8 mouse cellular contexts compared by ENCODE assay signal in the genomic region with DNA sequence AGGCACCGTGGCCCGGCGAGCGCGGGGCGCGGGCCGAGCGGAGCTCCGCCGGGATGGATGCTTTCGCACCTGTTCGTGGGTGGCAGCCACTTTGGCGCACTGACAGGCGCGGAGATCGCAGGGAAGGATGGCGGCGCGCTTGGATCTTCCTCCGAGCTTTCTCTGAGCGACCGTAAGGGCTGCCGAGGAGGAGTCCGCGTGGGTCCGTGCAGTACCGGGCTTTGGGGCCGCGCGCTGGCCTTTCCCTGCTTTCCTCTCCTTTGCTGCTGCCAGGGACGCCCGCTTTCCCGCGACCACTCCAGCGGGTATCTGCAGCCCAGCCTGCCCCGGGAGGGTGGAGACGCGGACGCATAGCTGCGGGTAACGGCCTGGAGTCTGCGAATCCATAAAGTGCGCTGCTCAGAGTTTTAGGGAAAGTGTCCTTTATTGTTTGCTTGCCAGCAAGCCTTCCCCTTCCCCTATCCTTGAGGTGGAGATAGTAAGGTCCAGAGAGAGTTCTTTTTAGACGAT. TPM values are rescaled to one million over a fixed set of nuclear protein-coding genes. Genes with fewer than 3 reads are reported as not detected.
DNase-seq lines count a peak whose midpoint lies in the region; ATAC-seq and TF ChIP-seq lines count a peak whose summit lies in the region.

No protein-coding gene starts in this region.

- DNase-seq in kidney, adult 2 months = no peak
- DNase-seq in kidney, adult 18-20 months = no peak
- DNase-seq in limb, embryonic 10.5 days (ENCODE audit: low spot score) = peak; percentile 64
- DNase-seq in frontal cortex, postnatal 25 days (ENCODE audit: low spot score in 2 of 2) = no peak
- no peak for DNase-seq in right cerebral cortex, adult 18-20 months

- WGBS in kidney, adult 2 months = under 1% methylated on average over 45 of the region's 45 CpGs
- WGBS in embryonic facial prominence, embryonic 12.5 days = under 1% methylated on average over 45 of the region's 45 CpGs
- under 1% methylated on average over 45 of the region's 45 CpGs for WGBS in limb, embryonic 10.5 days
- under 1% methylated on average over 41 of the region's 45 CpGs for WGBS in midbrain, embryonic 16.5 days

- H3K4me2 ChIP-seq in embryonic facial prominence, embryonic 12.5 days (replicated peaks) = peak overlapping the region; percentile 76
- H3K4me2 ChIP-seq in midbrain, embryonic 16.5 days (ENCODE audit: low read length) = peak overlapping the region; percentile 97

- peak overlapping the region; percentile 54; the same call in 1 of the 2 replicates for H3K27ac ChIP-seq in kidney, adult 2 months (ENCODE audit: insufficient read depth, low read depth, low read length)
- no peak overlapping the region for H3K27ac ChIP-seq in ES-Bruce4 (ENCODE audit: insufficient read depth, low read length)
- peak overlapping the region; percentile 78 for H3K27ac ChIP-seq in embryonic facial prominence, embryonic 12.5 days
- H3K27ac ChIP-seq in limb, embryonic 10.5 days = peak overlapping the region; percentile 95
- peak overlapping the region; percentile 95 for H3K27ac ChIP-seq in midbrain, embryonic 16.5 days (ENCODE audit: low read length)

- peak overlapping the region; percentile 58 for H3K9ac ChIP-seq in ES-Bruce4 (ENCODE audit: low read depth, poor library complexity, severe bottlenecking)
- peak overlapping the region; percentile 74 for H3K9ac ChIP-seq in embryonic facial prominence, embryonic 12.5 days
- peak overlapping the region; percentile 90 for H3K9ac ChIP-seq in midbrain, embryonic 16.5 days (ENCODE audit: low read depth, low read length)

- TF ChIP-seq EP300 in ES-Bruce4 (IDR thresholded peaks at IDR 0.05; ENCODE audit: insufficient read depth, low read depth, low read length) = no peak

- H3K27me3 ChIP-seq in kidney, adult 2 months (replicated peaks; ENCODE audit: control insufficient read depth, insufficient read depth, low read length) = no peaks in the 10 kb centered on the region
- no peaks in the 10 kb centered on the region for H3K27me3 ChIP-seq in ES-Bruce4 (ENCODE audit: control insufficient read depth, insufficient read depth, low read length, poor library complexity, severe bottlenecking)
- no peaks in the 10 kb centered on the region for H3K27me3 ChIP-seq in embryonic facial prominence, embryonic 12.5 days
- H3K27me3 ChIP-seq in limb, embryonic 10.5 days (ENCODE audit: low read depth, poor library complexity, severe bottlenecking) = no peaks in the 10 kb centered on the region
- no peaks in the 10 kb centered on the region for H3K27me3 ChIP-seq in midbrain, embryonic 16.5 days (ENCODE audit: control insufficient read depth, insufficient read depth, low read depth, low read length)

- H3K4me3 ChIP-seq in kidney, adult 2 months (ENCODE audit: insufficient read depth, low read depth, low read length) = peak overlapping the region; percentile 92
- peak overlapping the region; percentile 79 for H3K4me3 ChIP-seq in ES-Bruce4 (ENCODE audit: low read depth, low read length)
- peak overlapping the region; percentile 72 for H3K4me3 ChIP-seq in embryonic facial prominence, embryonic 12.5 days
- peak overlapping the region; percentile 98 for H3K4me3 ChIP-seq in limb, embryonic 10.5 days
- H3K4me3 ChIP-seq in midbrain, embryonic 16.5 days (ENCODE audit: low read depth, low read length) = peak overlapping the region; percentile 96

- H3K9me3 ChIP-seq in ES-Bruce4 (replicated peaks; ENCODE audit: control insufficient read depth, insufficient read depth, low read length, poor library complexity, severe bottlenecking) = no peaks in the 10 kb centered on the region
- H3K9me3 ChIP-seq in embryonic facial prominence, embryonic 12.5 days = no peaks in the 10 kb centered on the region
- H3K9me3 ChIP-seq in limb, embryonic 10.5 days (replicated peaks) = no peaks in the 10 kb centered on the region
- H3K9me3 ChIP-seq in midbrain, embryonic 16.5 days (replicated peaks; ENCODE audit: control insufficient read depth, low read length, poor library complexity, severe bottlenecking) = no peaks in the 10 kb centered on the region

- ATAC-seq in embryonic facial prominence, embryonic 12.5 days (ENCODE audit: insufficient number of reproducible peaks, insufficient read depth, low FRiP score, low TSS enrichment) = peak; percentile 50
- peak; percentile 77 for ATAC-seq in midbrain, embryonic 16.5 days

- no peaks in the 10 kb centered on the region for H3K36me3 ChIP-seq in kidney, adult 2 months (ENCODE audit: control insufficient read depth, insufficient read depth, low read length)
- no peaks in the 10 kb centered on the region for H3K36me3 ChIP-seq in ES-Bruce4 (ENCODE audit: control insufficient read depth, insufficient read depth, low read length, poor library complexity, severe bottlenecking)
- no peaks in the 10 kb centered on the region for H3K36me3 ChIP-seq in embryonic facial prominence, embryonic 12.5 days
- H3K36me3 ChIP-seq in limb, embryonic 10.5 days = peaks cover 6% of the 10 kb centered on the region; the same call in 1 of the 2 replicates
- no peaks in the 10 kb centered on the region for H3K36me3 ChIP-seq in midbrain, embryonic 16.5 days (ENCODE audit: control insufficient read depth, insufficient read depth, low read length)

- no peak for TF ChIP-seq CTCF in kidney, adult 2 months (conservative IDR thresholded peaks at IDR 0.05; ENCODE audit: insufficient read depth, insufficient read length, low read depth, low read length)
- no peak for TF ChIP-seq CTCF in ES-Bruce4 (IDR thresholded peaks at IDR 0.05; ENCODE audit: low read depth, low read length)

- H3K4me1 ChIP-seq in kidney, adult 2 months (ENCODE audit: control insufficient read depth, insufficient read depth, low read length) = peaks cover 3% of the 10 kb centered on the region; the same call in 1 of the 2 replicates
- H3K4me1 ChIP-seq in ES-Bruce4 (ENCODE audit: control insufficient read depth, insufficient read depth, low read length) = no peaks in the 10 kb centered on the region
- H3K4me1 ChIP-seq in embryonic facial prominence, embryonic 12.5 days = peaks cover 22% of the 10 kb centered on the region; the same call in 1 of the 2 replicates
- H3K4me1 ChIP-seq in limb, embryonic 10.5 days = peaks cover 30% of the 10 kb centered on the region
- peaks cover 17% of the 10 kb centered on the region for H3K4me1 ChIP-seq in midbrain, embryonic 16.5 days (ENCODE audit: control insufficient read depth, insufficient read depth, low read length)

- TF ChIP-seq POLR2A in kidney, adult 2 months (IDR thresholded peaks at IDR 0.05; ENCODE audit: low read depth, low read length) = no peak
- TF ChIP-seq POLR2A in ES-Bruce4 (IDR thresholded peaks at IDR 0.05; ENCODE audit: insufficient read depth, low read length) = no peak

RNA-seq across cellular contexts. Expression of a gene that starts 0.5 kb away (rescaled TPM):
- 67.2 and 70.0 TPM in 2 replicates for polyA plus RNA-seq in kidney, adult 2 months (2012; rRNA removed)
- 113 and 115 TPM in 2 replicates for polyA plus RNA-seq in ES-Bruce4 (2011; ENCODE audit: insufficient read depth, insufficient read length, low read depth, missing spikeins)
- polyA plus RNA-seq in embryonic facial prominence, embryonic 12.5 days (2016; fragmentation: Nextera tagmentation; extraction: Ambion mirVana) = 74.7 and 76.7 TPM in 2 replicates
- polyA plus RNA-seq in limb, embryonic 10.5 days (2016; fragmentation: Nextera tagmentation; extraction: Ambion mirVana) = 91.1 and 92.8 TPM in 2 replicates
- polyA plus RNA-seq in midbrain, embryonic 16.5 days (2015; fragmentation: Nextera tagmentation; extraction: Ambion mirVana) = 66.4 and 67.4 TPM in 2 replicates
